Mouse (Mus musculus): Measurements from ENCODE around the gene Gfra1. TPM values are rescaled to one million over a fixed set of nuclear protein-coding genes. Genes with fewer than 3 reads are reported as not detected.
A peak's percentile ranks its signal among the peaks of the same experiment; 100 is the strongest.

The Gfra1 gene
- polyA plus RNA-seq, 1 experiment from 2014 or later, result 56.4 TPM

DNA sequence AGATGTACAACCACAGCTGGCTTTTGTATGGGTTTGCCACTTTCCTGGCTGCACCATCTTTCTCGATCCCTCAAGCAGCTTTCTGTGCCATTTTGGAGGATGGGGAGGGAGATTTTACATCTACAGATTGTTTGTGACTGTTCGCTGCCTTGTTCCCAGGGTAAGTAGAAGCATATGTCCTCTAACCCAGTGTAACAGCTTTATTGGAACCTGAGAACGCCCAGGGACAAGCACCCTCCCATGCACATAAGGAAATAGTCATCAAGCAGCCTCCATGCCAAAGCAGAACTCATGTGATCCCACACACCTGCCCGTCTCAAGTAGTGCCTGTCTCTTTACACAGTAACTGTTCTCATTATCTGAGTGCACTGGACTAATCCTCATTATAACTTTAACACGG is 256.0 kb downstream of the Gfra1 start:
- 64% methylated on average over 5 of the region's 5 CpGs for whole genome bisulfite sequencing
- ATAC-seq (replicated peaks; ENCODE audit: low FRiP score, low read depth), result no peak
- no peak for DNase-seq (ENCODE audit: low spot score)

DNA sequence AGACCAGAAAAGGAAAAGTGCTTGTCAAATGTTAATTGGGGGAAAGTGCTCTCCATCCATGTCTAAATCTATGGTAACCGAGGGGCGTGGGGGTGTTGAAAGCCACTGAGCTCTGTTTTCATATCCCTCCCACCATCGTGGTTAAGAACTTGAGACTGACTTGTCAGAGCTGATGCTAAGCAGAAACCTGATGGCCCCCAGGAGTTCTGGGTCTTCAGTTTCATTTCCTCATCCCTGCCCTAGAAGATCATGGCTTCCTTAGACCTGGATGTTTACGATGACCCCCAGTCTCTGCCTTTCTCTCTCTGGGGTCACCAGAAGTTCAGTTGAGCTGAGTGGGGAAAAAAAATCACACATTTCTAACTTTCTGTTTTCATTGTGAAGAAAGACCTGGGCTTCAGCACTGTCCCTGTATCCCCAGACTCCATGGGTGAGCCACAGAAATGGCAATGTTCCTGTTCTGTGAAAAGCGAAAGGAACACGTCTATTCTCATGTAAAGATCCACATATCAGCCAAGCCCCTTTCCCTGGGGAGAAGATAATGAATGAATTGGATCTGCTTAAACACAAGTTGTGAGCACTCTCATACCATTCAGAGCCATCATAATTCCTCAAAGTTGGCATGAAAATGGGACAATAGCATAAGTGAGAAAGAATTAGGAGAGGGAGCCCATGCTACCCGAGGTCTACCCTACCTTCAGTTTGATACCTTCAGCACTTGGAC is 261.8 kb downstream of the Gfra1 start:
- no peak overlapping the region for H3K4me2 ChIP-seq (ENCODE audit: low read length)
- 0 out of 2 replicates have a peak, but pooled peaks have one; percentile 33 for ATAC-seq (replicated peaks; ENCODE audit: low FRiP score, low read depth)
- DNase-seq (ENCODE audit: low spot score), result peak; percentile 80

More for the DNA sequence above, 256.0 kb downstream of the Gfra1 start:
- Histone ChIP-seq H3K36me3 (ENCODE audit: insufficient read depth, low read length) (no peaks in the 10 kb centered on the region), H3K9me3 (replicated peaks; ENCODE audit: low read length) (no peaks in the 10 kb centered on the region), H3K4me1 (replicated peaks; ENCODE audit: insufficient read depth, low read length) (no peaks in the 10 kb centered on the region), H3K27me3 (ENCODE audit: insufficient read depth, low read length) (no peaks in the 10 kb centered on the region), H3K9ac (ENCODE audit: low read depth, low read length) (no peak overlapping the region), H3K27ac (no peak overlapping the region), H3K4me2 (ENCODE audit: low read length) (no peak overlapping the region), H3K4me3 (replicated peaks; ENCODE audit: low read depth, low read length) (no peak overlapping the region)
- TF ChIP-seq CTCF (IDR thresholded peaks at IDR 0.05; ENCODE audit: low read depth), result no peak

DNA sequence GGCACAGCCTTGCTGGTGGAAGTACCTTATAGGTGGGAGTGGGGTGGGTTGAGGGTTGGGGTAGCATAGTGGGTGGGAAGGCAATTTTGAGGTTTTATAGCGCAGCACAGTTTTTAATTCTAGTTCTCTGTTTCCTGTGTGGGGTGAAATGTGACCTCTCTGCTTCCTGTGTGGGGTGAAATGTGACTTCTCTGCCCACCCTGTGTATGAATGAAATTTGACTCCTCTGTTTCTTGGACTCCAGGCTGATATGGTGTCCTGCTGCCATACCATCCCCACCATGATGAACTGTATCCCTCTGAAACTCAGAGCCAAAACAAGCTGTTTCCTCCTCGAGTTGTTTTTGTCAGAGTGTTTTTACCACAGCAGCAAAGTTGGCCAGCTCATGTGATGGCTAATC is 264.8 kb downstream of the Gfra1 start:
- H3K27ac ChIP-seq, result no peak overlapping the region

More for the DNA sequence above, 261.8 kb downstream of the Gfra1 start:
- no peak overlapping the region for H3K9ac ChIP-seq (ENCODE audit: low read depth, low read length)
- H3K36me3 ChIP-seq (ENCODE audit: insufficient read depth, low read length), result no peaks in the 10 kb centered on the region
- no peaks in the 10 kb centered on the region for H3K4me1 ChIP-seq (replicated peaks; ENCODE audit: insufficient read depth, low read length)
- no peak overlapping the region for H3K27ac ChIP-seq
- no peak overlapping the region for H3K4me3 ChIP-seq (replicated peaks; ENCODE audit: low read depth, low read length)
- no peaks in the 10 kb centered on the region for H3K9me3 ChIP-seq (replicated peaks; ENCODE audit: low read length)
- no peak for TF ChIP-seq CTCF (IDR thresholded peaks at IDR 0.05; ENCODE audit: low read depth)
- H3K27me3 ChIP-seq (ENCODE audit: insufficient read depth, low read length), result no peaks in the 10 kb centered on the region
- WGBS, result 30% methylated on average over 7 of the region's 7 CpGs

DNA sequence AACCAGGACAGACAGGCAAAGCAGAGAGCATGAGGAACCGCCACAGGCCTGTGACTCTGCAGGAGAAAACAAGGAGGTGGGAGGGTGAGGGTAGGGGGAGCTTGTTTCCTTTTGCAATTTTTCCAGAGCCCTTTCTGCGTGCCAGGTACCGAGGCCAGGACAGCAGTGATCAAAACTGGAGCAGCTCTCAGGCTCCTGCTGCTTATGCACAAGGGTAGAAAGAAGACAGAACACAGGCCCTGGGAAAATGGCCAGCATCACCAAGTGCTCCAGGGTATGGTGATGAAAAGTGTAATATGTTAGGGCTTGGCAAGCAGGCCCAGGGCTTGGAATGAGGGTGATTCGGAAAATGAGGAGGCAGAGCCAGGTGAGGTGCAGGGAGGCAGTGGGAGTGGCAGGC is 269.2 kb downstream of the Gfra1 start:
- 63% methylated on average over 4 of the region's 4 CpGs for WGBS
- no peaks in the 10 kb centered on the region for H3K27me3 ChIP-seq (ENCODE audit: insufficient read depth, low read length)
- H3K27ac ChIP-seq, result no peak overlapping the region
- no peak overlapping the region for H3K9ac ChIP-seq (ENCODE audit: low read depth, low read length)
- H3K4me3 ChIP-seq (replicated peaks; ENCODE audit: low read depth, low read length), result no peak overlapping the region
- no peak for TF ChIP-seq CTCF (IDR thresholded peaks at IDR 0.05; ENCODE audit: low read depth)
- ATAC-seq (replicated peaks; ENCODE audit: low FRiP score, low read depth) (no peak), DNase-seq (ENCODE audit: low spot score) (no peak)
- no peaks in the 10 kb centered on the region for H3K4me1 ChIP-seq (replicated peaks; ENCODE audit: insufficient read depth, low read length)
- H3K4me2 ChIP-seq (ENCODE audit: low read length), result no peak overlapping the region
- H3K9me3 ChIP-seq (replicated peaks; ENCODE audit: low read length), result no peaks in the 10 kb centered on the region
- H3K36me3 ChIP-seq (ENCODE audit: insufficient read depth, low read length), result no peaks in the 10 kb centered on the region

More for the DNA sequence above, 264.8 kb downstream of the Gfra1 start:
- no peak for TF ChIP-seq CTCF (IDR thresholded peaks at IDR 0.05; ENCODE audit: low read depth)
- H3K36me3 ChIP-seq (ENCODE audit: insufficient read depth, low read length), result no peaks in the 10 kb centered on the region
- no peak overlapping the region for H3K4me3 ChIP-seq (replicated peaks; ENCODE audit: low read depth, low read length)
- H3K27me3 ChIP-seq (ENCODE audit: insufficient read depth, low read length), result no peaks in the 10 kb centered on the region
- WGBS, result 40% methylated on average over 2 of the region's 2 CpGs
- H3K9ac ChIP-seq (ENCODE audit: low read depth, low read length), result no peak overlapping the region
- no peaks in the 10 kb centered on the region for H3K4me1 ChIP-seq (replicated peaks; ENCODE audit: insufficient read depth, low read length)
- H3K9me3 ChIP-seq (replicated peaks; ENCODE audit: low read length), result no peaks in the 10 kb centered on the region
- ATAC-seq (replicated peaks; ENCODE audit: low FRiP score, low read depth), result no peak
- DNase-seq (ENCODE audit: low spot score), result no peak
- no peak overlapping the region for H3K4me2 ChIP-seq (ENCODE audit: low read length)

Other genes starting within 250 kb of the Gfra1 start
- not detected in 2 replicates for gene Ccdc172, start 56.1 kb upstream of the Gfra1 start, polyA plus RNA-seq (2015; fragmentation: Nextera tagmentation; extraction: Ambion mirVana)
- not detected in 2 replicates for gene Pnlip, start 196.6 kb upstream of the Gfra1 start, polyA plus RNA-seq (2015; fragmentation: Nextera tagmentation; extraction: Ambion mirVana)